Mouse (Mus musculus) forebrain, embryonic 14.5 days (tissue): ENCODE results near the gene Opa3. TPM values are rescaled to one million over a fixed set of nuclear protein-coding genes. Genes with fewer than 3 reads are reported as not detected.

Experiments used
- ATAC-seq: fragments of 200-750 bp; cut with Nextera tagmentation; 2 replicates; pipeline ENCODE4 v1.8.0; 2017; ENCODE audit warnings: mild to moderate bottlenecking, moderate library complexity
- DNase-seq: peaks from one replicate; pipeline ENCODE4 v3.0.0-alpha.2; 2015; ENCODE audit warnings: low spot score
- H3K27ac ChIP-seq: fragments of 300-500 bp; sonication (generic); 2 replicates; pipeline ENCODE4 v1.5.1; 2014; ENCODE audit warnings: low read depth, mild to moderate bottlenecking, control low read depth, low read length, moderate library complexity
- H3K27me3 ChIP-seq: fragments of 300-500 bp; sonication (generic); replicated peaks from 2 replicates; pipeline ENCODE4 v1.6.1; 2014; ENCODE audit warnings: low read length, control low read depth, mixed read lengths; ENCODE audit not compliant: control insufficient read depth, insufficient read depth
- H3K36me3 ChIP-seq: fragments of 300-500 bp; sonication (generic); 2 replicates; pipeline ENCODE4 v1.6.1; 2014; ENCODE audit warnings: low read length, control low read depth; ENCODE audit not compliant: control insufficient read depth, insufficient read depth
- H3K4me1 ChIP-seq: fragments of 300-500 bp; sonication (generic); 2 replicates; pipeline ENCODE4 v1.6.1; 2014; ENCODE audit warnings: antibody characterized with exemption, low read length, control low read depth; ENCODE audit not compliant: control insufficient read depth, insufficient read depth
- H3K4me2 ChIP-seq: fragments of 300-500 bp; sonication (generic); 2 replicates; pipeline ENCODE4 v1.6.1; 2014; ENCODE audit warnings: mild to moderate bottlenecking, control low read depth, low read length
- H3K4me3 ChIP-seq: fragments of 300-500 bp; sonication (generic); 2 replicates; pipeline ENCODE4 v1.5.1; 2014; ENCODE audit warnings: low read depth, low read length, control low read depth
- H3K9ac ChIP-seq: fragments of 300-500 bp; sonication (generic); 2 replicates; pipeline ENCODE4 v1.6.1; 2014; ENCODE audit warnings: mild to moderate bottlenecking, low read length, control low read depth, moderate library complexity
- H3K9me3 ChIP-seq: fragments of 300-500 bp; sonication (generic); replicated peaks from 2 replicates; pipeline ENCODE4 v1.6.1; 2016; ENCODE audit warnings: low read length, control low read depth, mixed read lengths; ENCODE audit not compliant: control insufficient read depth
- WGBS: fragments of 180-500 bp; shearing (Covaris S2); extraction: QIAGEN DNeasy Blood & Tissue Kit; methylation state at CpG from one replicate; pipeline ENCODE4 v1.1.7; 2014; 5-methylcytosine and 5-hydroxymethylcytosine counted together
- polyA plus RNA-seq: library from polyadenylated mRNA; unstranded; fragments of >200 nt; fragmentation: Nextera tagmentation; extraction: Ambion mirVana; gene quantifications from 2 replicates; pipeline ENCODE4 v1.2.1, GENCODE M21; 2014

The Opa3 gene
- polyA plus RNA-seq, 1 experiment from 2014 or later = 42.5 TPM

DNA sequence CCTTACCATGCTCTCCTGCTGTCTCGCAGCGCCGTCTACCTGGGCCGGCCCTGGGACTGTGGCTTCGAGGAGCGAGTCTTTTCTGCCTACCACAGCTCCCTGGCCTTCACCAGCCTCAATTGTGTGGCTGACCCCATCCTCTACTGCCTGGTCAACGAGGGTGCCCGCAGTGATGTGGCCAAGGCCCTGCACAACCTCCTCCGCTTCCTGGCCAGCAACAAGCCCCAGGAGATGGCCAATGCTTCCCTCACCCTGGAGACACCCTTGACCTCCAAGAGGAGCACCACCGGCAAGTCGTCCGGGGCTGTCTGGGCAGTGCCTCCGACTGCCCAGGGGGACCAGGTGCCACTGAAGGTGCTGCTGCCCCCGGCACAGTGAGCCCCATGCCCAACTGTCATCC is 5.3 kb upstream of the Opa3 start:
- no peak overlapping the region for H3K27ac ChIP-seq
- ATAC-seq = no peak
- no peak overlapping the region for H3K4me2 ChIP-seq

DNA sequence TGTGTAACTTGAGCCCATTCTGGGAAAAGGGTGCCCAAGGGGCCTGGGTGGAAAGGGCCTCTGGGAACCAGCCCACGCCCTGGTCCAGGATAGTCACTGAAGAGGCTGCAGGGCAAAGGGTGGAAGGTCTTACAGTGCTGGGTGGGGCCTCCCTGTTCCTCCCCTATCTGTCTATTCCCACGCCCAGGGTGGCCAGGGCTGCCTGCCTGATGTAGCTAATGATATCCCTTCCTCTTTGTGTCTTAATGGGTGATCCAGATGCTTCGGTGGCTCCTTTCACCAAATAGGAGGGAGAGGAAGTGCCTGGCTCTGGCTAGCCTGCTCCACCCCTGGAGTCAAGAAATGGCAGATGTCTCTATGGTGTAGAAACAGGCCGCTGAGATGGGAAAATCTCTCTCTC is 3.2 kb upstream of the Opa3 start:
- no peaks in the 10 kb centered on the region for H3K9me3 ChIP-seq
- peaks cover 13% of the 10 kb centered on the region for H3K4me1 ChIP-seq
- H3K4me3 ChIP-seq = no peak overlapping the region
- 76% methylated on average over 4 of the region's 4 CpGs for WGBS
- DNase-seq (no peak), ATAC-seq (no peak)
- no peak overlapping the region for H3K27ac ChIP-seq
- H3K4me2 ChIP-seq = no peak overlapping the region
- H3K27me3 ChIP-seq = no peaks in the 10 kb centered on the region
- no peaks in the 10 kb centered on the region for H3K36me3 ChIP-seq
- H3K9ac ChIP-seq = no peak overlapping the region

More for the DNA sequence above, 5.3 kb upstream of the Opa3 start:
- H3K4me3 ChIP-seq = no peak overlapping the region
- no peaks in the 10 kb centered on the region for H3K27me3 ChIP-seq
- H3K9ac ChIP-seq = no peak overlapping the region
- peaks cover 6% of the 10 kb centered on the region for H3K4me1 ChIP-seq
- no peaks in the 10 kb centered on the region for H3K36me3 ChIP-seq
- H3K9me3 ChIP-seq = no peaks in the 10 kb centered on the region
- 93% methylated on average over 14 of the region's 14 CpGs for WGBS
- no peak for DNase-seq

DNA sequence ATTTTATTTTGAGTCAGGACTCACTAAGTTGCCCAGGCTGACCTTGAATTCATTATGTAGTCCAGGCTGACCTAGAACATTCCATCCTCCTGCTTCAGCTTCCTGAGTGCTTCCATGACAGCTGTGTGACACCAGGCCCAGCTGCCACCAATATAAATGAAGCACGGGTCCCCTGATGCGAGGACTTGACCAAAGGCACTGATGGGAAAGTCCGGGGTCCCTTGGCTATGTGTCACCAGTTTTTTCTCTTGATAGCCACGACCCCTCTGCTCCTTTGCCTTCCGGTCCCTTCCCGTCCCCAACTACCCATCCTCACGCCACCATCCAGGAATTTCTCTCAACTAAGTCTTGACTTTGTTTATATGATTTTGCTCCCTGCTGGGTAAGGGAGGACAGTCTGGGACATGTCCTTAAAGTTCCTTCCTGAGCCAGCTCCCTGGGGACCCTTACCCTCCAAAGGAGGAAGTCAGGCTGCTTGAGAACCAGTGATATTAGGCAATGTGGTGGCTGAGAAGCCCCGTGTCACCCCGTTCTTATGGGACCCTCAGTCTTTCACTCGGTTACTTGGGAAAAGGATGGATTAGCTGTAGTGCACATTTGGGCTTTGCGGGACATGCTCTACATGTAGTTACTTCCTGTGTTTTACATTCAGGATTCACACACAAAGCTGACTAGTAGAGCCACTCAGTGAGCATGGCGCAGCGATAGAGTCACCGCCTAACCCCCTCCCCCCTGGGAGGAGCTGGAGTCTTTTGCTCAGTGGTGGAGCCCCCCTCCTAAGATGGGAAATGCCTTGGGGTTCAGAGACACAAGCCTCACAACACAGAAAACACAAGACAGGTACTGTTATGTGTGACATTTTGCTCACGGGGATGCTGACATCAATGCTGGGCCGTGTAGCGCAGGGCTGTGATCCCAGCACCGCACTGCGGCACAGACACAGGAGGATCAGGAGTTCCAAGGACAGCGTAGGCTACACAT is 1.0 kb upstream of the Opa3 start:
- peaks cover 13% of the 10 kb centered on the region for H3K4me1 ChIP-seq
- peak overlapping the region; percentile 39 for H3K4me3 ChIP-seq
- ATAC-seq = peak; percentile 18
- peak overlapping the region; percentile 100 for H3K27ac ChIP-seq
- H3K36me3 ChIP-seq = 0 out of 2 replicates have a peak, but pooled peaks cover 4% of the 10 kb centered on the region
- WGBS = 20% methylated on average over 20 of the region's 20 CpGs
- H3K27me3 ChIP-seq = no peaks in the 10 kb centered on the region
- peak overlapping the region; percentile 65 for H3K4me2 ChIP-seq
- peak; percentile 54 for DNase-seq
- no peaks in the 10 kb centered on the region for H3K9me3 ChIP-seq
- H3K9ac ChIP-seq = peak overlapping the region; percentile 58

DNA sequence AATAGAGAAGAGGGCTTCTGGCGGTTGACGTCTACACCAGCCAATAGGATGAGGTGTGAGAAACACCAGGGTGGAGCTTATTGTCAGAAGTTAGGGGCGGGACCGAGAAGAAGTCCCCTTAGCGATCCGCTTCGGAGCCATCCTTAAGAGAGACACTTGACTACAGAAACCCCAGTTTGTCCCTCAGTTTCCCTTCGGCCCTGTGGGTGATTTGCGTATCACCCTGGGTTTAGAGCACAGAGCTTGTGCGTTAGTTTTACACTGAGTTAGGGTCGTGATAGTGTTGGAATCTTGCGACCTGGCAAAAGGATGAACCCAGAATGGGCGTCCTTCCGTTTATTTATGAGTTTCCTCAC is 637 bp downstream of the Opa3 start:
- ATAC-seq = no peak
- under 1% methylated on average over 14 of the region's 14 CpGs for WGBS

GRCm38 (mm10) chr7:19229404-19229803 is 1.3 kb downstream of the Opa3 start:
- H3K4me1 ChIP-seq = peaks cover 13% of the 10 kb centered on the region
- no peaks in the 10 kb centered on the region for H3K27me3 ChIP-seq
- peak overlapping the region; percentile 75 for H3K9ac ChIP-seq
- ATAC-seq (no peak), DNase-seq (no peak)
- H3K9me3 ChIP-seq = no peaks in the 10 kb centered on the region
- 53% methylated on average over 5 of the region's 5 CpGs for WGBS
- 0 out of 2 replicates have a peak overlapping the region, but pooled peaks have one; percentile 70 for H3K27ac ChIP-seq
- 0 out of 2 replicates have a peak, but pooled peaks cover 4% of the 10 kb centered on the region for H3K36me3 ChIP-seq
- H3K4me3 ChIP-seq = peak overlapping the region; percentile 39
- peak overlapping the region; percentile 94 for H3K4me2 ChIP-seq

More for the DNA sequence above, 637 bp downstream of the Opa3 start:
- peak overlapping the region; percentile 70; the same call in 1 of the 2 replicates for H3K27ac ChIP-seq
- no peaks in the 10 kb centered on the region for H3K9me3 ChIP-seq
- H3K36me3 ChIP-seq = 0 out of 2 replicates have a peak, but pooled peaks cover 4% of the 10 kb centered on the region
- H3K4me2 ChIP-seq = peak overlapping the region; percentile 94
- H3K9ac ChIP-seq = peak overlapping the region; percentile 75
- peaks cover 13% of the 10 kb centered on the region for H3K4me1 ChIP-seq
- no peaks in the 10 kb centered on the region for H3K27me3 ChIP-seq
- DNase-seq = no peak
- H3K4me3 ChIP-seq = peak overlapping the region; percentile 39

GRCm38 (mm10) chr7:19230041-19230580 is 2.0 kb downstream of the Opa3 start:
- H3K9ac ChIP-seq = no peak overlapping the region
- ATAC-seq = no peak
- no peak overlapping the region for H3K4me2 ChIP-seq
- H3K36me3 ChIP-seq = 0 out of 2 replicates have a peak, but pooled peaks cover 4% of the 10 kb centered on the region
- no peak overlapping the region for H3K4me3 ChIP-seq
- no peaks in the 10 kb centered on the region for H3K9me3 ChIP-seq
- peaks cover 13% of the 10 kb centered on the region for H3K4me1 ChIP-seq
- 98% methylated on average over 2 of the region's 2 CpGs for WGBS
- no peaks in the 10 kb centered on the region for H3K27me3 ChIP-seq
- DNase-seq = no peak
- H3K27ac ChIP-seq = no peak overlapping the region

- Histone ChIP-seq H3K4me2 (no peak overlapping the region), H3K4me3 (no peak overlapping the region), H3K27me3 (no peaks in the 10 kb centered on the region), H3K9ac (no peak overlapping the region), H3K4me1 (peaks cover 13% of the 10 kb centered on the region), H3K27ac (no peak overlapping the region), H3K9me3 (no peaks in the 10 kb centered on the region), H3K36me3 (0 out of 2 replicates have a peak, but pooled peaks cover 4% of the 10 kb centered on the region)
- 92% methylated on average over 5 of the region's 5 CpGs for WGBS
- DNase-seq (no peak), ATAC-seq (no peak)
These were observed 2.8 kb downstream of the Opa3 start for GRCm38 (mm10) chr7:19230899-19231298.

GRCm38 (mm10) chr7:19231849-19232248 is 3.7 kb downstream of the Opa3 start:
- no peak for ATAC-seq
- no peak overlapping the region for H3K4me2 ChIP-seq
- no peaks in the 10 kb centered on the region for H3K9me3 ChIP-seq
- H3K27me3 ChIP-seq = no peaks in the 10 kb centered on the region
- no peak overlapping the region for H3K27ac ChIP-seq
- H3K9ac ChIP-seq = no peak overlapping the region
- no peak for DNase-seq
- H3K36me3 ChIP-seq = 0 out of 2 replicates have a peak, but pooled peaks cover 4% of the 10 kb centered on the region
- no peak overlapping the region for H3K4me3 ChIP-seq
- WGBS = 93% methylated on average over 3 of the region's 3 CpGs
- H3K4me1 ChIP-seq = peaks cover 10% of the 10 kb centered on the region
